Mouse (Mus musculus) liver, embryonic 16.5 days (tissue): ENCODE measurements around the gene Sh3yl1. TPM values are rescaled to one million over a fixed set of nuclear protein-coding genes. Genes with fewer than 3 reads are reported as not detected.

Source experiments
- ATAC-seq: fragments of 200-750 bp; cut with Nextera tagmentation; 2 replicates; pipeline ENCODE4 v1.8.0; 2017; ENCODE audit warnings: low read depth, mild to moderate bottlenecking, moderate number of reproducible peaks, moderate library complexity
- H3K27ac ChIP-seq: fragments of 300-500 bp; sonication (generic); 2 replicates; pipeline ENCODE4 v1.5.1; 2014; ENCODE audit warnings: mild to moderate bottlenecking, low read length
- H3K27me3 ChIP-seq: fragments of 300-500 bp; sonication (generic); 2 replicates; pipeline ENCODE4 v1.6.1; 2014; ENCODE audit warnings: low read depth, low read length, mixed read lengths; ENCODE audit not compliant: control insufficient read depth, insufficient read depth
- H3K36me3 ChIP-seq: fragments of 300-500 bp; sonication (generic); 2 replicates; pipeline ENCODE4 v1.6.1; 2014; ENCODE audit warnings: mild to moderate bottlenecking; ENCODE audit not compliant: control insufficient read depth, insufficient read depth
- H3K4me1 ChIP-seq: fragments of 300-500 bp; sonication (generic); 2 replicates; pipeline ENCODE4 v1.6.1; 2014; ENCODE audit warnings: low read depth, low read length, mixed read lengths; ENCODE audit not compliant: control insufficient read depth
- H3K4me2 ChIP-seq: fragments of 300-500 bp; sonication (generic); 2 replicates; pipeline ENCODE4 v1.6.1; 2014; ENCODE audit warnings: low read depth, low read length, mixed read lengths
- H3K4me3 ChIP-seq: fragments of 300-500 bp; sonication (generic); 2 replicates; pipeline ENCODE4 v1.5.1; 2014; ENCODE audit warnings: low read depth, mild to moderate bottlenecking, low read length
- H3K9ac ChIP-seq: fragments of 300-500 bp; sonication (generic); 2 replicates; pipeline ENCODE4 v1.6.1; 2014; ENCODE audit warnings: low read depth, low read length
- H3K9me3 ChIP-seq: fragments of 300-500 bp; sonication (generic); replicated peaks from 2 replicates; pipeline ENCODE4 v1.6.1; 2016; ENCODE audit warnings: low read length; ENCODE audit not compliant: control insufficient read depth
- WGBS: fragments of 180-500 bp; shearing (Covaris S2); extraction: QIAGEN DNeasy Blood & Tissue Kit; methylation state at CpG from one replicate; pipeline ENCODE4 v1.1.7; 2014; ENCODE audit not compliant: insufficient replicate concordance; 5-methylcytosine and 5-hydroxymethylcytosine counted together
- polyA plus RNA-seq: library from polyadenylated mRNA; unstranded; fragments of >200 nt; fragmentation: Nextera tagmentation; extraction: Ambion mirVana; gene quantifications from 2 replicates; pipeline ENCODE4 v1.2.1, GENCODE M21; 2015

The Sh3yl1 gene
- polyA plus RNA-seq, 1 experiment from 2014 or later = 39.7 TPM

GRCm38 (mm10) chr12:31008171-31008570, 96.7 kb downstream of the Sh3yl1 start:
- 15% methylated on average over 6 of the region's 6 CpGs for WGBS

More at GRCm38 (mm10) chr12:31008171-31008570, 96.7 kb downstream of the Sh3yl1 start:
- no peaks in the 10 kb centered on the region for H3K9me3 ChIP-seq
- no peak overlapping the region for H3K27ac ChIP-seq
- no peaks in the 10 kb centered on the region for H3K36me3 ChIP-seq
- H3K4me2 ChIP-seq = no peak overlapping the region
- H3K9ac ChIP-seq = no peak overlapping the region
- H3K27me3 ChIP-seq = no peaks in the 10 kb centered on the region
- no peak overlapping the region for H3K4me3 ChIP-seq
- no peaks in the 10 kb centered on the region for H3K4me1 ChIP-seq
- ATAC-seq = no peak

Other genes starting within 250 kb of the Sh3yl1 start
- gene Alkal2, start 27.3 kb upstream of the Sh3yl1 start, polyA plus RNA-seq = not detected in 2 replicates
- 235 and 271 TPM in 2 replicates for gene Acp1, start 79 bp upstream of the Sh3yl1 start, polyA plus RNA-seq
- 3.0 and 3.4 TPM in 2 replicates for gene Fam110c, start 162.2 kb downstream of the Sh3yl1 start, polyA plus RNA-seq